In genomic region chr8:119394097-119394496, GRCm38 (mm10) we compare ENCODE assay signal across 8 mouse cellular contexts. TPM values are rescaled to one million over a fixed set of nuclear protein-coding genes. Genes with fewer than 3 reads are reported as not detected.
DNase-seq lines count a peak whose midpoint lies in the region; ATAC-seq and TF ChIP-seq lines count a peak whose summit lies in the region.

No protein-coding gene starts in this region.

- H3K9me3 ChIP-seq in kidney, embryonic 16.5 days (ENCODE audit: low read length), result no peaks in the 10 kb centered on the region
- H3K9me3 ChIP-seq in embryonic facial prominence, embryonic 11.5 days (replicated peaks; ENCODE audit: control insufficient read depth, low read length), result no peaks in the 10 kb centered on the region
- no peaks in the 10 kb centered on the region for H3K9me3 ChIP-seq in midbrain, postnatal 0 days (ENCODE audit: low read length)

- 0 out of 2 replicates have a peak, but pooled peaks cover 2% of the 10 kb centered on the region for H3K27me3 ChIP-seq in kidney, embryonic 16.5 days (ENCODE audit: insufficient read depth, low read length)
- no peaks in the 10 kb centered on the region for H3K27me3 ChIP-seq in embryonic facial prominence, embryonic 11.5 days (ENCODE audit: control insufficient read depth, insufficient read depth, low read length)
- H3K27me3 ChIP-seq in midbrain, postnatal 0 days (ENCODE audit: insufficient read depth, low read length), result no peaks in the 10 kb centered on the region; the same call in 1 of the 2 replicates

- ATAC-seq in kidney, embryonic 16.5 days (ENCODE audit: low FRiP score, low TSS enrichment), result peak; percentile 2; the same call in 1 of the 2 replicates
- 0 out of 2 replicates have a peak, but pooled peaks have one; percentile 24 for ATAC-seq in embryonic facial prominence, embryonic 11.5 days (replicated peaks; ENCODE audit: insufficient number of reproducible peaks, low FRiP score, low TSS enrichment, low read depth)
- ATAC-seq in inflammation-experienced regulatory T-cells, adult 6 months, result peak; percentile 14
- ATAC-seq in midbrain, postnatal 0 days (ENCODE audit: low FRiP score), result no peak

- H3K4me2 ChIP-seq in kidney, embryonic 16.5 days (replicated peaks; ENCODE audit: low read depth, low read length), result peak overlapping the region; percentile 99
- H3K4me2 ChIP-seq in embryonic facial prominence, embryonic 11.5 days (ENCODE audit: low read depth, low read length), result peak overlapping the region; percentile 99
- peak overlapping the region; percentile 99 for H3K4me2 ChIP-seq in midbrain, postnatal 0 days (ENCODE audit: low read depth, low read length, poor library complexity, severe bottlenecking)

- no peak overlapping the region for H3K27ac ChIP-seq in kidney, embryonic 16.5 days (ENCODE audit: low read length)
- no peak overlapping the region for H3K27ac ChIP-seq in embryonic facial prominence, embryonic 11.5 days (replicated peaks; ENCODE audit: low read depth, low read length)
- peak overlapping the region; percentile 92; the same call in 1 of the 2 replicates for H3K27ac ChIP-seq in midbrain, postnatal 0 days (ENCODE audit: low read depth, low read length)

- WGBS in kidney, embryonic 16.5 days, result 81% methylated on average over 9 of the region's 9 CpGs
- 79% methylated on average over 9 of the region's 9 CpGs for WGBS in embryonic facial prominence, embryonic 11.5 days
- 85% methylated on average over 9 of the region's 9 CpGs for WGBS in midbrain, postnatal 0 days

- TF ChIP-seq CTCF in midbrain, postnatal 0 days (IDR thresholded peaks at IDR 0.05), result no peak

- H3K4me3 ChIP-seq in kidney, embryonic 16.5 days (ENCODE audit: low read length), result peak overlapping the region; percentile 83
- peak overlapping the region; percentile 89 for H3K4me3 ChIP-seq in embryonic facial prominence, embryonic 11.5 days (ENCODE audit: low read depth, low read length)
- peak overlapping the region; percentile 79 for H3K4me3 ChIP-seq in midbrain, postnatal 0 days (ENCODE audit: low read depth, low read length)

- no peaks in the 10 kb centered on the region for H3K36me3 ChIP-seq in kidney, embryonic 16.5 days (ENCODE audit: insufficient read depth, low read length)
- no peaks in the 10 kb centered on the region for H3K36me3 ChIP-seq in embryonic facial prominence, embryonic 11.5 days (replicated peaks; ENCODE audit: control insufficient read depth, insufficient read depth, low read depth, low read length)
- H3K36me3 ChIP-seq in midbrain, postnatal 0 days (ENCODE audit: insufficient read depth, low read length), result peaks cover 4% of the 10 kb centered on the region; the same call in 1 of the 2 replicates

- no peak for DNase-seq in kidney, adult 9 months
- DNase-seq in embryonic facial prominence, embryonic 11.5 days (ENCODE audit: low spot score), result no peak
- no peak for DNase-seq in midbrain, postnatal 0 days (ENCODE audit: low spot score)
- no peak for DNase-seq in yolk sac, embryonic 10.5 days (ENCODE audit: low spot score)
- no peak for DNase-seq in cerebellum, postnatal 4 days (ENCODE audit: low spot score in 2 of 2)
- no peak for DNase-seq in gastrocnemius, adult 8-10 months (ENCODE audit: low spot score in 2 of 2)

- H3K9ac ChIP-seq in kidney, embryonic 16.5 days (replicated peaks; ENCODE audit: low read length), result peak overlapping the region; percentile 92
- H3K9ac ChIP-seq in embryonic facial prominence, embryonic 11.5 days (replicated peaks; ENCODE audit: low read length), result peak overlapping the region; percentile 43; the same call in 1 of the 2 replicates
- peak overlapping the region; percentile 94 for H3K9ac ChIP-seq in midbrain, postnatal 0 days (replicated peaks; ENCODE audit: low read length, poor library complexity, severe bottlenecking)

- H3K4me1 ChIP-seq in kidney, embryonic 16.5 days (ENCODE audit: insufficient read depth, low read length), result peaks cover 12% of the 10 kb centered on the region
- H3K4me1 ChIP-seq in embryonic facial prominence, embryonic 11.5 days (ENCODE audit: control insufficient read depth, insufficient read depth, low read length), result no peaks in the 10 kb centered on the region
- H3K4me1 ChIP-seq in midbrain, postnatal 0 days (ENCODE audit: insufficient read depth, low read length), result peaks cover 9% of the 10 kb centered on the region

RNA-seq across cellular contexts. Expression of gene Mlycd, which starts 0.6 kb away (rescaled TPM):
- polyA plus RNA-seq in kidney, embryonic 16.5 days (2015; fragmentation: Nextera tagmentation; extraction: Ambion mirVana), result 13.6 and 14.1 TPM in 2 replicates
- 9.8 and 10.4 TPM in 2 replicates for polyA plus RNA-seq in embryonic facial prominence, embryonic 11.5 days (2014; fragmentation: Nextera tagmentation; extraction: Ambion mirVana)
- polyA plus RNA-seq in inflammation-experienced regulatory T-cells, adult 6 months (2017; shearing (Covaris generic)), result 1 to 10 TPM; 2.6 to 7.3 (median 7.1) TPM
- 27.0 and 32.1 TPM in 2 replicates for total RNA-seq in midbrain, postnatal 0 days (2014; rRNA removed)
- polyA plus RNA-seq in midbrain, postnatal 0 days (2015; fragmentation: Nextera tagmentation; extraction: Ambion mirVana), result 19.0 and 20.6 TPM in 2 replicates
- total RNA-seq in gastrocnemius, adult 8-10 months (2022), result 100 to 1,000 TPM in 1 of 4 experiments, 10 to 100 TPM in 3; 83.6 to 123 (median 95.6) TPM

RNA-seq across cellular contexts. Expression of gene Osgin1, which starts 39.8 kb away (rescaled TPM):
- 3.2 and 3.6 TPM in 2 replicates for polyA plus RNA-seq in kidney, embryonic 16.5 days (2015; fragmentation: Nextera tagmentation; extraction: Ambion mirVana)
- 0.08 and 0.53 TPM in 2 replicates for polyA plus RNA-seq in embryonic facial prominence, embryonic 11.5 days (2014; fragmentation: Nextera tagmentation; extraction: Ambion mirVana)
- 10 to 100 TPM; 15.6 to 28.0 (median 24.5) TPM for polyA plus RNA-seq in inflammation-experienced regulatory T-cells, adult 6 months (2017; shearing (Covaris generic))
- total RNA-seq in midbrain, postnatal 0 days (2014; rRNA removed), result 0.38 TPM in 1 of 2 replicates, not detected in the other
- polyA plus RNA-seq in midbrain, postnatal 0 days (2015; fragmentation: Nextera tagmentation; extraction: Ambion mirVana), result 0.15 and 0.32 TPM in 2 replicates
- total RNA-seq in gastrocnemius, adult 8-10 months (2022), result 10 to 100 TPM in 2 of 4 experiments, 1 to 10 TPM in 2; 5.9 to 19.9 (median 10.1) TPM

RNA-seq across cellular contexts. Expression of gene Hsbp1, which starts 49.8 kb away (rescaled TPM):
- 329 and 342 TPM in 2 replicates for polyA plus RNA-seq in kidney, embryonic 16.5 days (2015; fragmentation: Nextera tagmentation; extraction: Ambion mirVana)
- 311 and 315 TPM in 2 replicates for polyA plus RNA-seq in embryonic facial prominence, embryonic 11.5 days (2014; fragmentation: Nextera tagmentation; extraction: Ambion mirVana)
- 100 to 1,000 TPM; 199 to 226 (median 213) TPM for polyA plus RNA-seq in inflammation-experienced regulatory T-cells, adult 6 months (2017; shearing (Covaris generic))
- total RNA-seq in midbrain, postnatal 0 days (2014; rRNA removed), result 428 and 445 TPM in 2 replicates
- 1,211 and 1,230 TPM in 2 replicates for polyA plus RNA-seq in midbrain, postnatal 0 days (2015; fragmentation: Nextera tagmentation; extraction: Ambion mirVana)
- total RNA-seq in gastrocnemius, adult 8-10 months (2022), result 100 to 1,000 TPM; 133 to 148 (median 143) TPM

RNA-seq across cellular contexts. Expression of gene Necab2, which starts 52.4 kb away (rescaled TPM):
- 2.3 and 2.5 TPM in 2 replicates for polyA plus RNA-seq in kidney, embryonic 16.5 days (2015; fragmentation: Nextera tagmentation; extraction: Ambion mirVana)
- polyA plus RNA-seq in embryonic facial prominence, embryonic 11.5 days (2014; fragmentation: Nextera tagmentation; extraction: Ambion mirVana), result 9.2 and 11.9 TPM in 2 replicates
- polyA plus RNA-seq in inflammation-experienced regulatory T-cells, adult 6 months (2017; shearing (Covaris generic)), result not detected
- 106 and 119 TPM in 2 replicates for total RNA-seq in midbrain, postnatal 0 days (2014; rRNA removed)
- 76.6 and 84.6 TPM in 2 replicates for polyA plus RNA-seq in midbrain, postnatal 0 days (2015; fragmentation: Nextera tagmentation; extraction: Ambion mirVana)
- under 1 TPM in 1 of 4 experiments, not detected in 3; 0.22 TPM for total RNA-seq in gastrocnemius, adult 8-10 months (2022)

Comparison
In these comparisons a context has a peak if more than half of its experiments do, and no peak if none do; other contexts are left out.
1. H3K9ac ChIP-seq: peak in every context shown above with its lines; median percentile 94 in midbrain, postnatal 0 days; 92 in kidney, embryonic 16.5 days; 43 in embryonic facial prominence, embryonic 11.5 days.